Mouse (Mus musculus) Patski (cell line): ENCODE results near the gene Wdr5b. TPM values are rescaled to one million over a fixed set of nuclear protein-coding genes. Genes with fewer than 3 reads are reported as not detected.
"Not testable (repeated sequence)": the region's sequence is repeated elsewhere in the genome, so short reads cannot be mapped to it uniquely, and the experiment has no call there.

Experiments
- ATAC-seq: fragments of 100-300 bp; one replicate; pipeline ENCODE4 v1.8.0; 2021
- CTCF ChIA-PET: fragments of 350-600 bp; sonication (Branson Sonifier 250); formaldehyde crosslinking; loops from one replicate; lab custom pipeline; 2022; ENCODE audit warnings: inconsistent platforms; lab: Charles Lee
- POLR2A ChIA-PET: fragments of 350-600 bp; sonication (Branson Sonifier 250); formaldehyde crosslinking; loops from one replicate; lab custom pipeline; 2022; ENCODE audit warnings: antibody characterized with exemption, inconsistent platforms; lab: Charles Lee
- DNase-seq: peaks from one replicate; pipeline ENCODE4 v3.0.0-alpha.2; 2011; ENCODE audit warnings: low read depth, low spot score
- H3K27me3 ChIP-seq: fragments of 371-371 bp; one replicate; pipeline ENCODE4 v1.5.1; 2021
- CTCF ChIP-seq: fragments of 100-300 bp; IDR thresholded peaks from one replicate; pipeline ENCODE4 v1.5.1; 2021
- in situ Hi-C: fragments of 300-500 bp; cut with MboI; formaldehyde crosslinking; loops from 3 replicates; pipeline ENCODE4 v1.11.1; 2018; ENCODE audit warnings: low pct_unique_long_range_greater_than_20kb, mixed read lengths
- polyA plus RNA-seq: library from polyadenylated mRNA; unstranded; gene quantifications from one replicate; pipeline ENCODE4 v1.2.3, GENCODE M21; 2021

Gene Wdr5b
- polyA plus RNA-seq, result 1.9 TPM

- POLR2A ChIA-PET, result interaction anchor here (0.6 kb wide), 2 partner anchors 27 to 753 kb away, joined by 3 to 4 read pairs; no protein-coding TSS in a partner anchor
Observed at GRCm38 (mm10) chr16:36040640-36041624, at the start of gene Wdr5b. Gene Wdr5b, plus strand, starts transcription at chr16:36041190.

GRCm38 (mm10) chr16:35992391-35992790, 48.6 kb upstream of the Wdr5b start:
- no peak for TF ChIP-seq CTCF
- in situ Hi-C loops, result no loop called here

More at GRCm38 (mm10) chr16:36040640-36041624, at the start of gene Wdr5b:
- in situ Hi-C loops, result no loop called here
- no peak for TF ChIP-seq CTCF
- no peaks in the 10 kb centered on the region for H3K27me3 ChIP-seq
- DNase-seq (peak; percentile 64), ATAC-seq (peak; percentile 89)
- CTCF ChIA-PET, result interaction anchor here (0.9 to 1.3 kb wide), 2 partner anchors 17 to 30 kb away, joined by 3 read pairs; no protein-coding TSS in a partner anchor

GRCm38 (mm10) chr16:35993316-35993715, 47.7 kb upstream of the Wdr5b start:
- ChIA-PET POLR2A (no interaction called here), CTCF (no interaction called here)
- DNase-seq (no peak), ATAC-seq (no peak)
- TF ChIP-seq CTCF, result no peak
- no peaks in the 10 kb centered on the region for H3K27me3 ChIP-seq
- in situ Hi-C loops, result no loop called here

More at GRCm38 (mm10) chr16:35992391-35992790, 48.6 kb upstream of the Wdr5b start:
- ATAC-seq (no peak), DNase-seq (no peak)
- H3K27me3 ChIP-seq, result no peaks in the 10 kb centered on the region
- ChIA-PET POLR2A (no interaction called here), CTCF (no interaction called here)

GRCm38 (mm10) chr16:35998852-35999251, 42.1 kb upstream of the Wdr5b start:
- POLR2A ChIA-PET, ATAC-seq, DNase-seq, in situ Hi-C loops, H3K27me3 ChIP-seq, CTCF ChIA-PET: not testable (repeated sequence)

- DNase-seq (no peak), ATAC-seq (no peak)
- CTCF ChIA-PET, result no interaction called here
- in situ Hi-C loops, result no loop called here
- no peaks in the 10 kb centered on the region for H3K27me3 ChIP-seq
- POLR2A ChIA-PET, result no interaction called here
- no peak for TF ChIP-seq CTCF
Observed at GRCm38 (mm10) chr16:36008396-36008795, 32.6 kb upstream of the Wdr5b start.

- H3K27me3 ChIP-seq, result no peaks in the 10 kb centered on the region
- no peak for DNase-seq
- in situ Hi-C loops, result no loop called here
- no peak for TF ChIP-seq CTCF
- no peak for ATAC-seq
- ChIA-PET CTCF (interaction anchor here (0.9 to 1.4 kb wide), 2 partner anchors 10 to 15 kb away, joined by 3 read pairs; no protein-coding TSS in a partner anchor), POLR2A (no interaction called here)
Observed at GRCm38 (mm10) chr16:36016335-36016734, 24.7 kb upstream of the Wdr5b start.

- DNase-seq, H3K27me3 ChIP-seq, POLR2A ChIA-PET, ATAC-seq, in situ Hi-C loops: not testable (repeated sequence)
- CTCF ChIA-PET, result interaction anchor here (1.0 to 1.4 kb wide), 2 partner anchors 10 to 36 kb away, joined by 3 read pairs; no protein-coding TSS in a partner anchor
Observed at GRCm38 (mm10) chr16:36028120-36028519, 12.9 kb upstream of the Wdr5b start.

- ChIA-PET CTCF (no interaction called here), POLR2A (no interaction called here)
- in situ Hi-C loops, result no loop called here
- DNase-seq (no peak), ATAC-seq (no peak)
- no peaks in the 10 kb centered on the region for H3K27me3 ChIP-seq
- TF ChIP-seq CTCF, result no peak
Observed at GRCm38 (mm10) chr16:36041625-36042020, 633 bp downstream of the Wdr5b start.

GRCm38 (mm10) chr16:36043073-36043472, 2.1 kb downstream of the Wdr5b start:
- ChIA-PET CTCF (interaction anchor here (0.9 kb wide), 1 partner anchor 9 kb away, joined by 3 read pairs; no protein-coding TSS in a partner anchor), POLR2A (no interaction called here)
- no peak for TF ChIP-seq CTCF
- in situ Hi-C loops, result no loop called here
- ATAC-seq, result no peak
- no peaks in the 10 kb centered on the region for H3K27me3 ChIP-seq
- no peak for DNase-seq

GRCm38 (mm10) chr16:36043964-36044363, 3.0 kb downstream of the Wdr5b start:
- in situ Hi-C loops, result no loop called here
- POLR2A ChIA-PET, result no interaction called here
- no peaks in the 10 kb centered on the region for H3K27me3 ChIP-seq
- CTCF ChIA-PET, result interaction anchor here (0.6 to 1.7 kb wide), 2 partner anchors 28 to 30 kb away, joined by 3 read pairs; no protein-coding TSS in a partner anchor
- no peak for TF ChIP-seq CTCF
- ATAC-seq, result no peak
- no peak for DNase-seq

GRCm38 (mm10) chr16:36047538-36047937, 6.5 kb downstream of the Wdr5b start:
- in situ Hi-C loops, result no loop called here
- H3K27me3 ChIP-seq, result no peaks in the 10 kb centered on the region
- ChIA-PET POLR2A (no interaction called here), CTCF (interaction anchor here (1.0 to 3.4 kb wide), 5 partner anchors 7 to 427 kb away, joined by 3 to 13 read pairs (median 3); no protein-coding TSS in a partner anchor)
- TF ChIP-seq CTCF, result peak; percentile 54
- DNase-seq, result no peak
- ATAC-seq, result no peak
